7 mouse cellular contexts compared by ENCODE assay signal in the genomic region with DNA sequence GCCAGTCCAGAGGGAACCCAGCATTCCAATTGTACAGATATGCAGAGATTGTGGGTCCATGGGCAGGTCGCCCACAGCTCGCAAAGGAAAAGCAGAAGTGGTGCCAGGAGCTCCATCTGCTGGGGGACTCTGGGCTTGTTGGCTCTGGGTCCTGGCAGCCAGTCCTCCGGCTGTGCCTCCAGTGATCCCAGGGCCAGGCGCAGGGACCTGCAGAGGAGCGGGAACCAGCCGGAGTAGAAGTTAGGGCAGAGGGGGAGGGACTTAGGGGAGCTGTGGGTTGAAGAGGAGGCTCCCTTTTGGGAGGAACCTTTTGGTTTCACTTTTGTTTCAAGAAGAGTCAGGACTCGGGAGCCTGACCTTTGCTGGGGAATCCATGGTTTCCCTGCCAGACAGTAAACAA. TPM values are rescaled to one million over a fixed set of nuclear protein-coding genes. Genes with fewer than 3 reads are reported as not detected.
DNase-seq lines count a peak whose midpoint lies in the region; ATAC-seq lines count a peak whose summit lies in the region.

No protein-coding gene starts in this region.

- no peak overlapping the region for H3K9ac ChIP-seq in heart, embryonic 16.5 days (ENCODE audit: low read length)
- no peak overlapping the region for H3K9ac ChIP-seq in stomach, embryonic 16.5 days (ENCODE audit: low read length)

- peak overlapping the region; percentile 11 for H3K4me3 ChIP-seq in heart, embryonic 16.5 days (ENCODE audit: low read length)
- peak overlapping the region; percentile 26 for H3K4me3 ChIP-seq in stomach, embryonic 16.5 days (replicated peaks; ENCODE audit: low read length)

- H3K4me1 ChIP-seq in heart, embryonic 16.5 days (ENCODE audit: control insufficient read depth, insufficient read depth, low read length), result no peaks in the 10 kb centered on the region
- no peaks in the 10 kb centered on the region for H3K4me1 ChIP-seq in stomach, embryonic 16.5 days (ENCODE audit: control insufficient read depth, insufficient read depth, low read length)

- WGBS in heart, embryonic 16.5 days, result 42% methylated on average over 7 of the region's 7 CpGs
- 51% methylated on average over 7 of the region's 7 CpGs for WGBS in stomach, embryonic 16.5 days

- 0 out of 2 replicates have a peak, but pooled peaks cover 3% of the 10 kb centered on the region for H3K9me3 ChIP-seq in heart, embryonic 16.5 days (replicated peaks; ENCODE audit: control insufficient read depth, low read length)
- no peaks in the 10 kb centered on the region for H3K9me3 ChIP-seq in stomach, embryonic 16.5 days (replicated peaks; ENCODE audit: control insufficient read depth, low read length)

- H3K27ac ChIP-seq in heart, embryonic 16.5 days (ENCODE audit: low read length), result no peak overlapping the region
- no peak overlapping the region for H3K27ac ChIP-seq in stomach, embryonic 16.5 days (ENCODE audit: low read length)

- H3K27me3 ChIP-seq in heart, embryonic 16.5 days (ENCODE audit: control insufficient read depth, insufficient read depth, low read length), result no peaks in the 10 kb centered on the region
- H3K27me3 ChIP-seq in stomach, embryonic 16.5 days (ENCODE audit: control insufficient read depth, insufficient read depth, low read length), result no peaks in the 10 kb centered on the region

- ATAC-seq in heart, embryonic 16.5 days (replicated peaks; ENCODE audit: extremely low read depth, insufficient read depth, low FRiP score), result peak; percentile 45; the same call in 1 of the 2 replicates
- peak; percentile 50; the same call in 1 of the 2 replicates for ATAC-seq in stomach, embryonic 16.5 days (ENCODE audit: insufficient read depth, low FRiP score)

- DNase-seq in A20 (ENCODE audit: low read depth, low spot score), result peak; percentile 64
- peak; percentile 44 for DNase-seq in ES-CJ7 (ENCODE audit: low read depth, low spot score)
- peak; percentile 63 for DNase-seq in cerebellum, adult 11 months
- peak; percentile 13 to 21 for DNase-seq in lung, adult 18-20 months
- DNase-seq in T-cell, adult 2 months (ENCODE audit: low spot score), result no peak

- 0 out of 2 replicates have a peak overlapping the region, but pooled peaks have one; percentile 24 for H3K4me2 ChIP-seq in heart, embryonic 16.5 days (ENCODE audit: low read depth, low read length)
- peak overlapping the region; percentile 39 for H3K4me2 ChIP-seq in stomach, embryonic 16.5 days (ENCODE audit: low read depth, low read length)

- no peaks in the 10 kb centered on the region for H3K36me3 ChIP-seq in heart, embryonic 16.5 days (ENCODE audit: control insufficient read depth, insufficient read depth)
- H3K36me3 ChIP-seq in stomach, embryonic 16.5 days (ENCODE audit: control insufficient read depth, insufficient read depth, low read length), result no peaks in the 10 kb centered on the region

RNA-seq across cellular contexts. Expression of a gene that starts 28.2 kb away (rescaled TPM):
- not detected in 2 replicates for polyA plus RNA-seq in heart, embryonic 16.5 days (2015; fragmentation: Nextera tagmentation; extraction: Ambion mirVana)
- not detected in 2 replicates for polyA plus RNA-seq in stomach, embryonic 16.5 days (2015; fragmentation: Nextera tagmentation; extraction: Ambion mirVana)

RNA-seq across cellular contexts. Expression of a gene that starts 51.6 kb away (rescaled TPM):
- polyA plus RNA-seq in heart, embryonic 16.5 days (2015; fragmentation: Nextera tagmentation; extraction: Ambion mirVana), result 4.7 and 6.9 TPM in 2 replicates
- polyA plus RNA-seq in stomach, embryonic 16.5 days (2015; fragmentation: Nextera tagmentation; extraction: Ambion mirVana), result 5.2 and 7.5 TPM in 2 replicates
